Mouse (Mus musculus): ENCODE results near the gene Alppl2.

Alppl2 gene

GRCm38 (mm10) chr1:87050072-87050471 is 39.7 kb downstream of the Alppl2 start:
- no peak for DNase-seq

DNA sequence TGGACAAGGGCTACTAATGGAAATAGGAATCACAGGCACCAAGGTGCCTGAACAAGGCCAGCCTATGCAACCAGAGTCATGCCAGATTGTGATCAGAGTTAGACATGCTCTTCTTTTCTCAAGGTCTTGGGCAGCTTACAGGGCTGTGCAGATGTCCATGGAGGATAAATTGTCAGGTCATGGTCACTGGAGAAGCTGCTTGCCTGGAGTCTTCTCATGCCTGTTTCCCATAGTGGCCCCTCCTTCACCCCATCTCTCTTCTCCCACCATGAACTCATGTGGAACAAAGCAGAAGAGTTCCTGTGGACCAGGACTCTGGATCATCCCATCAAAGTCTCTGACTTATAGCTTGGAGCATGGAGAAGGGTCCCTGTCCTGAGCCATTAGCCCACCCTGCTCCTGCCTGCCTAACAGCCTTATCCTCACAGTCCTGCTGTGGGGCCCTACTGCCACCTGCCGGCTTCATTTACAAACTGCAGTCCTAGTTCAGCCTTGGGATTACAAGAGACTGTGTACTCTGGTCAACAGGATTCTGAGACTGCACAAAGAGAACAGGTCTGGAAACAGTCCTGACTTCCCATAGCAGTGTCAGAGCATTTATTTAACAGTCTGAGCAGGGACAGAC is 47.8 kb downstream of the Alppl2 start:
- peak; percentile 60 to 86 for DNase-seq

DNA sequence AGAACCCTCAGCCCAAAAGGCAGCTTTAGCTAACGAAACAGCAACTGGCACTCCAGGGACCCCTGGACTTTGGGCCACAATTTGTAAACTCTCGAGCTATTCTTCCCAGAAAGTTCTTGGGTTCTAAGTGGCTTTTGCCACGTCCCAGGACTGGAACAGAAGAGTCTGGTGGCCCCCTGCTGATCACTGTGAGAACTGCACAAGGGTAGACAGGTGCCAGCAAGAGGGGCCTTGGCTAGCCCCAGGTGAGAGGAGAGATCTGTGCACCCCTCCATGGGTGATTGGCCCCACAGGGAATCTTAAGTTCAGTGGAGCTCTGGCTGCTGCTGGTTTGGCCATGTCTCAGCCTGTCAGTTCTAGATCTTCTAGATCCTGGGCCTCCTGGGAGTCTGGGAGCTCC is 48.6 kb downstream of the Alppl2 start:
- DNase-seq, result peak; percentile 62 to 91

DNA sequence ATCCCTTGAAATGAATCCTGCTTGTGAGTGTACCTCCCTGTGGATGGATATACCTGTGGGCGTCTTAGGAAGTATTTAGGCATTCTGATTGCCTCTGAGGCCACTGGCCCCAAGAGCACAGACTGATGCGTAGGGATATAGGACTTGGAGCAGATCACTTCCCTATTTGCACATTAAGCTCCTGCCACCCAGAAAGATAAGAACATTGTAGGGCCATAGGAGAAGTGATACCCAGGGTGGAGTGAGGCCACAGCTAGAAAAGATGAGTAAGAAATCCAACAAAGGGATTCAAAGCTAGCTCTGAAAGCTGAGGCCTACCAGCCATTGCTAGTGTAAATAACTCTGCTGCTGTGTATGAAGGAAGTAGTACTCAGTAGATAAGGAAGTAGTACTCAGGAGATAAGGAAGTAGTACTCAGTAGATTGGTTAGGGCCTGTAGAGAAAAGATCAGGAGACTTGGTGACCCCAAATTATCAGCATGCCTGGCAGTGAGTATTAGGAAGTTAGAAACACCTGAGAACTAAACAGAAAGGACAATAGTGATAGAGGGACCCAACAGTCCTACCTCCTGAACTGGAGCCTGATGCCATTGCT is 51.2 kb downstream of the Alppl2 start:
- no peak for DNase-seq

All from kidney, postnatal 36 days (tissue).